Mouse (Mus musculus) left cerebral cortex, postnatal 10 days (tissue): ENCODE data around the gene Wasf2. TPM values are rescaled to one million over a fixed set of nuclear protein-coding genes. Genes with fewer than 3 reads are reported as not detected.
A peak's percentile ranks its signal among the peaks of the same experiment; 100 is the strongest.

Source experiments
- DNase-seq, 2 experiments: peaks; one replicate each; pipeline ENCODE4 v3.0.0; 2021 to 2022; ENCODE audit warnings: low spot score in 2 of 2, mixed read lengths in 1 of 2; ENCODE audit errors: extremely low spot score in 1 of 2
- intact Hi-C: fragments of 180-260 bp; cut with DNase I; formaldehyde crosslinking; loops from one replicate; pipeline ENCODE4 v1.15.1; 2025
- total RNA-seq, 2 experiments: library from RNA; stranded (reverse); gene quantifications; 2 replicates each; pipeline ENCODE4 v1.2.3; 2021

Gene Wasf2
- total RNA-seq, 2 experiments from 2014 or later, result 23.9 to 38.5 TPM

DNA sequence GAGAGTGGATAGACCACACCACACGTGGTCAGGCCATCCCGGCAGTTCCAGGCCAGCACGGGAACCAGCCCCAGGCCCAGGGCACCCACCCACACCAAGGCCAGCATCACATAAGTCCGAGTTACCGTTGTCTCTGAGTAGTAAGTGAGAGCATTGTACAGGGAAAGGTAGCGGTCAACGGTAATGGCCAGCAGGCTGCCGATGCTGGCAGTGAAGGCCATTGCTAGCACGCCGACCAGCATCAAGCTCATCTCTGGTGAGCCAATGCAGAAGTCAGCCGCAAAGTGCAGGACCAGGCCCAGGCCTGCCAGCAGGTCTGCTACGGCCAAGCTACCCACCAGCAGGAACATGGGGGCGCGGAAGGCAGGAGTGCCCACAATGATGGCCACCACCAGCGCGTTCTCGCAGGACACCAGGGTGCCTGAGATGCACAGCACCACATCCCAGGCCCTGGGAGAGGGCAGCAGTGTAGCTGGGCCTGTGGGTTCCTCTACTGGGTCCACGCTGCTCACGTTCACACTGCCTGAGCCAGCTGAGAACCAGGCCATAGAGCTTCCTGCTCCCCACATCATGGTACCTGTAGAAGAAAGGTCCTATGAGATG lies 80.6 kb downstream of the Wasf2 start:
- intact Hi-C loops, result loop anchor here (5.0 to 10.0 kb wide), 3 partner anchors 86 to 266 kb away; partner anchors contain the start of gene Ahdc1
- DNase-seq, result no peak

DNA sequence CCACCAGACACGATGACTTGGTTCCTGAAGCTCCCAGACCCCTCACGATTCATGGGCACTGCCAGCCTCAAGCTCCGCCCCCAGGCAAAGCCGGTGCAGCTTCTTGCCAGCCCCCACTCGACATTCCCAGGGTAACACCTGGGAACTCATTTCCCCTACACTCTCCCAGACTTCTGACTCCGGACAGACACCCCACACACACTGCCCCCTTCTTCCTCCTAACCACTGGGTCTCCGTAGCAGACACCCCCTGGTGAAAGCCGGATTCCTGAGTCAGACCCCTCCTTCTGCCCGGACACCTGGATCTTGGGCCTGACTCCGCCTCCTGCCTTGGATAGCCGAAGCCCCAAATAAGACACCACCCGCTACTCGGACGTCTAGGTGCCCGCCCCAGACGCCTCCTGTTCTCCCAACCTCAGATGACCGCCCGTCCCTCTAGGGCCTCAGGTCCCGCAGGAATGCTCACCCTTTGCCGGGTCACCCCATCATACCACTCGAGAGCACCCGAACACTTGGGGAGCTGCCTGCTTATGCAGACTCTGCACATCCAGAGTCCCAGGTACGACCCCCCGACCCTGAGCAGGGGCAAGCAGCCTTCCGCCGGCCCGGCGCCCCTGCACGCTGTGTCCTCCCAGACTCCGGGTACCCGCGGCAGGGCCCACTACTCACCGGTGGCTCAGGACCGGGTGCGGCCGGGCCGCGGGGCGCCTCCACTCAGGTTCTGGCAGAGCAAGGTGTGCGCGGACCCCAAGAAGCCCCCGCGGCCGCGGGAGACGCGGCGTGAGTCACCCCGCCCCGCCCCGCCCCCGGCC lies 81.7 kb downstream of the Wasf2 start, which contains the start of the genes Cd164l2 and Gpr3:
TSS of gene Cd164l2 (plus strand) at position 381 of the 811 bp plus-strand sequence.
TSS of gene Gpr3 (minus strand) at position 786 of the 811 bp plus-strand sequence.
- DNase-seq, result no peak
- intact Hi-C loops, result loop anchor here (5.0 to 10.0 kb wide), 3 partner anchors 85 to 267 kb away; partner anchors contain the start of gene Ahdc1

DNA sequence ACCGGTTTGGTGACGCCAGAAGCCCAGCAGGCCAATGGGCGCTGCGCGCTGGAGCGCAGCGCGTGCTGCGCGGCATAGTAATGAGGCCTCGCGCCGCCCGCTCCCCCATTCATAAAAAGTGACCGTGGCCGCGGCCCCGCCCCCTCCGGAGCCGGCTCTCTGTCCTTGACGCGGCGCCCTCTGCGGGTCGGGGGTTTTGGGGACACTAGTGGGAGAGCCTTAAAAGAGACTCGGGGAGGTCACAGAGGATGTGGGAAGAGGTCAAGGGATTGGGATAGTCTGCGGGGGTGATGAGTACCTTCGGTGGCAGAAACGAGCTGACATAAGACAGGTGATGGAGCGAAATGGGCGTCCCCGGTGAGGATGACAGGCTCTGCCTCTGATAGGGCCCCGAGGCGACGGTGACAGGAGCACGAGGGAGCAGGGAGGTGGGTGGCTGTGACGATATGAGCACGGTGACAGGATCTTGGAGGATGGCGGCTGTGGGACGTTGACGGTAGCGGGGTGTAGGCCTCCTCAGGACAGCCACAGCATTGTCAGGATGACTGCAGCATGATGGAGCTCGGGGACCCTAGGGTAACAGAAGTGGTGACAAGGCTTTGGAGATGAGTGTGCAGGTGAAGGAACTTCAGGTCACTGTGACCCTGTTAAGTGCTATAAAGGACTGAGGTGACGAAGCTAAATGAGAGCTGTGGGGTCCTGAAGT lies 82.4 kb downstream of the Wasf2 start:
- intact Hi-C loops, result loop anchor here (5.0 to 10.0 kb wide), 3 partner anchors 85 to 268 kb away; partner anchors contain the start of gene Ahdc1
- peak; percentile 55 to 89 for DNase-seq

DNA sequence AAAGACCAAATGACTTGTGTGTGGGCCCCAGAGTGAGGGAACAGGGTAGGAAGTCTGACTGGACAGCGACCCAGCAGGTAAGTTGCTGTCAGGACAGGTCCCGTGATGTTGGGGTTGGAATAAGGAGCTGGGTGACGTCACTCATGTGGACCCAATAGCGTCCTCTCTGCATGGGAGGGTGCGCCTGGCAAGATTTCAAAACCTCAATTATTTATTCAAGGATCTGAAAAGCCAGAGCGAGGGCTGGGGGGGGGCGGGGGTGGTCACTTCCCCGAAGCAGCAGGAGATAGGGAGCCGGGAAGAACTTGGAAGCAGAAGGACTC lies 82.9 kb downstream of the Wasf2 start:
- intact Hi-C loops, result loop anchor here (5.0 to 10.0 kb wide), 3 partner anchors 84 to 268 kb away; partner anchors contain the start of gene Ahdc1
- no peak for DNase-seq

DNA sequence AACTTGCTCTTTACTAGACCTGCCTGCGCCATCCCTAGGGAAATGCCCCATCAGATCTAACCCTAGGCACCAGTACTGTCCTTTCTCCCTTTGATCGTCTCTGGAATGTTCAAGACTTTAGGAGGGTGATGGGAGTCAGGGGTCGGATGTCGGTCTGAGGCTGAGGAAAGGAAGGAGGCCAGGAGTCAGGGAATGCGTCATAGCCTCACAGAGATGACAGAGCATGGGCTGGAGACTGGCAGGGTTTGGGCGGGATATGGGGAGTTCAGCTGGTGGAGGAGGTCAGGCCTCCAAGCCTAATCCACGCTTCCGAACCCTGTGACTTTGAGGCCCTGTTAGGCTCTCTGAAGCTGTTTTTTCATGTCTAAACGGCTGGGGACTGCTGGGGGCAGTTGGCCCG lies 83.4 kb downstream of the Wasf2 start:
- DNase-seq, result no peak
- intact Hi-C loops, result loop anchor here (5.0 to 10.0 kb wide), 3 partner anchors 84 to 269 kb away; partner anchors contain the start of gene Ahdc1

DNA sequence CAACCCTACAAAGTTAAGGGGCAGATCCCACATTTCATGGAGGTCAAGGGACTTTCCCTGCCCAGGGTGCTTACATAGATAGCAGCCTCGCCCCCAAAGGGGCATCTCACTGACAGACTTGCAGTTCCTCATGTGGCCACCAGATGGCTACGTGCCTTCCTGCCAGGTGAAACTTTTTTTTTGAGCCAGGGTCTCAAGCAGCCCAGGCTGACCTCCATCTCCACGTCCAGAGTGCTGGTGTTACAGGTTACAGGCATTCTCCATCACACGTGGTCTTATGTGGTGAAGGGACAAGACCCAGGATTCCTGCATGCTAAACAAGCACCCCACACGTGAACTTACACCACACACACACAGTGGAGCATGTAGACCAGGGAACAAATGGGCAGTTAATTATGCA lies 87.3 kb downstream of the Wasf2 start:
- intact Hi-C loops, result loop anchor here (10.0 kb wide), 1 partner anchor 273 kb away; no protein-coding TSS in a partner anchor
- DNase-seq, result peak in 1 of 2 experiments; percentile 67

DNA sequence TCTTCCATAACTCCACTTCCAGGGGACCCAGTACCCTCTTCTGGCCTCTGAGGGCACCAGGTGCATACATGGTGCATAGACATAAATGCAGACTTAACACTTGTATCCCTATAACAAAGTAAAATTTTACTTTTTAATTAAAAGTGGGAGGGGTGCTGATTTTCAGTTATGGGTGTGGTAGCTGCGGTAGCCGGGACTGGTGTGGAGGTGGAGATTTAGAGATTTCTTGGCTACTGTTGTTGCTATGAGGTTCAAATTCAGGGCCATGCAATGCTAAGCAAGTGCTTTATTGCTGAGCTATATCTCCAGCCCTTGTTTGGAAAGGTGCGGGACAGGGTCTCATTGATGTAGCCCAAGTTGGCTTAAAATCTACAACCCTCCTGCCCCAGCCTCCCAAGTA lies 88.4 kb downstream of the Wasf2 start:
- DNase-seq, result no peak
- intact Hi-C loops, result loop anchor here (10.0 kb wide), 1 partner anchor 274 kb away; no protein-coding TSS in a partner anchor

DNA sequence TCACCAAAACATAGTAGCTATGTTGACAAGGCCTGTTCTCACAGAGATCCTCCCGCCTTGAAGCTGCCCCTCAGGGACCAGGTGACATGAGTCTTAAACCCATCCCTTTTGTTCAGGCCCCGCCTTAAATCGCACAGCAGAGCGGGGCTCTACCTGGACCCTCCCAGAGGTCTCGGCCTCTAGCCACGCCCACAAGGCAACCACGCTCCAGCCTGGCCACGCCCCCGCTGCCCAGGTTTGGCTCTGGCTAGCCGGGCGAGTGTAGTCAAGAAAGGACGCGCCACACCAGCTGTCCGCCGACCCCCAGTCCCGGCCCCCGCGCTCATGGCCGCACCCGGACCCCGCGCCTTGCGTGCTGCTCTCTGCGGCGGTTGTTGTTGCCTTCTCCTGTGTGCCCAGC lies 90.4 kb downstream of the Wasf2 start:
- DNase-seq, result no peak
- intact Hi-C loops, result no loop called here

DNA sequence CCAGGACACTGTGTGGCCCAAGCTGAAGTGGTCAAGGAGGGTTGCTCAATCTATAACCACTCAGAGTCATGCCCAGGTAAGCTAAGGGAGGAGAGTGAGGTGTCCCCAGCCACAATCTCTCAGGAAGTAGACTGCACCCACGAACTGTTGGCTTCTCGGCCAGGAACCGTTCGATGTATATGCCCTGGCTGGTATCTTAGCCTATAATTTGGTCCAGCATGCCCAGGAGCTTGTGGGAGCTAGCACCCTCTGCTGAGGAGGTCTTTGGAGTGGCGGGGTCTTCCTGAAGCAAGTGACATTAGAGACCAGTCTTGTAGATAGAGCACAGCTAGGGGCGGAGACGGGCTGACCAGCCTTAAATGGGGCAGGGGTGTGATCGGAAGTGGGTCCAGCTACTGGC lies 91.4 kb downstream of the Wasf2 start:
- no peak for DNase-seq
- intact Hi-C loops, result no loop called here

DNA sequence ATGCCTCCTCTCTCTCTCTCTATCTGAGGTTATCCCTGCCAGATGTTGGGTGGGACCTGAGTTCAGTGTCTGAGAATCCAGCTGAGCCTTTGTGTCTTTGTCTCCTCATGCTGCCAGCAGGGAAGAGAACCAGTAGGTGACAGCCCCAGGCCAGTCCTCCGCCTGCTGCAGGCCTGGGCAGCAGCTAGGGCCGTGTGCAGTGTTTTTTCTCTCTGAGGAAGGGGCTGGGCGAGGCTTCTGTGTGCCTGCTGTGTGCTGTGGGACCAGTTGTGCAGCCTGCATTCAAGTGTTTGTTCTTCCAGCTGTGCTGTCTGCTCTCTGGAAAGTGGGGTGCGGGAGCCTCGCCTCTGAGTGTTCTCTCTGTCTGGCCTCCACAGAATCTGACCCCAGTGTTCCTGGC lies 93.6 kb downstream of the Wasf2 start:
- intact Hi-C loops, result no loop called here
- no peak for DNase-seq

DNA sequence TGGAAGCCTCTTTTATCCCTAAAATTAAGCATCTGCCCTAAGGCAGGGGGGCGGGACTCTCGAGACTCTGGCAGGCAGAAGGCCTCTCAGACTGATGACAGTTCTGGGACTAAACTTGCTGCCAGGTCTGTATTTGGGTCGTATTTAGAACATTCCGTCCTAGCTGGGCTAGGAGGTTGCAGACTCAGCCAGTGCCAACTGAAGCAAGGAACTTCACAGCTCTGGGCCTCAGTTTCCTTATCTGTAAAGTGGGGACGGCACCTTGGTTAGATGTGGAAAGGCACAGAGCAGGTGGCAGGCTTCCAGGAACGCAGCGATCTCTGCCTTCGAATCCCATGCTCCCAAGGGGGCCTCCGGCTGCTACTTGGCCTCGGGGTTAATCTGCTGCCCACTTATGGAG lies 95.8 kb downstream of the Wasf2 start:
- intact Hi-C loops, result no loop called here
- no peak for DNase-seq

DNA sequence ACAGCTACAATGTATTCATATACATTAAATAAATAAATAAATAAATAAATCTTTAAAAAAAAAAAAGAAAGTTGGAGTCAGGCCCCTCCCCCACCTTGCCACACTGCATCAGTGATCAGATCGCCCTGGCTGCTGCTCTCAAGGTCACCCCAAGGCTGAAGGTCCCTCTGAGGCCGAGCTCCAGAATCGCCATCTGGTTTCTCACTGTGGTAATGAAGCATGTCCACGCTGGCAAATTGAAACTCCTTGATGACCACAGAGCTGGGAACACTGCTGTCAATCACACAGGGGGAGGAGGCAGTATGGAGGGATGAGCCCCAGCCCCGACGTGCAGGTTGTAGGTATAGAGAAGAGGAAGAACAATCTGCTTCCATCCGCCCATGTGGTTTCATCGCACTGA lies 97.3 kb downstream of the Wasf2 start:
- no peak for DNase-seq
- intact Hi-C loops, result no loop called here

DNA sequence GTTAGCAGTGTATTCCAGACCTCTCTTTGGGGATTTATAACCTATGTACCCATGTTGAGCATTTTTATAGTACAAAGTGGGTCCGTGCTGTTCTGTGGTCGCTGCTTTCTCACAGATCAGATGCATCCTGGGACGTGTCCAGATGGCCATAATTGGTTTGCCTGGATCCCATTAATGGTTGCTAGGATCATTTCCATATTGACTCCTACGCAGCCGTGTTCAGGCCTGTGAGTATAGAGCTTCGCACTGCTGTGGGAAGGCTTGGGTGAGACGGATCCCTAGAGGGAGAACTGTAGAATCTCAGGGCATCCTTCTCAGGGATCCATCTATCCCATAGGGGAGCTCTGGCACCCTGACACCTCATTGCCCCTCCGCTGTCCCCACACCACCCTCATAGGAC lies 99.3 kb downstream of the Wasf2 start:
- intact Hi-C loops, result no loop called here
- DNase-seq, result no peak

DNA sequence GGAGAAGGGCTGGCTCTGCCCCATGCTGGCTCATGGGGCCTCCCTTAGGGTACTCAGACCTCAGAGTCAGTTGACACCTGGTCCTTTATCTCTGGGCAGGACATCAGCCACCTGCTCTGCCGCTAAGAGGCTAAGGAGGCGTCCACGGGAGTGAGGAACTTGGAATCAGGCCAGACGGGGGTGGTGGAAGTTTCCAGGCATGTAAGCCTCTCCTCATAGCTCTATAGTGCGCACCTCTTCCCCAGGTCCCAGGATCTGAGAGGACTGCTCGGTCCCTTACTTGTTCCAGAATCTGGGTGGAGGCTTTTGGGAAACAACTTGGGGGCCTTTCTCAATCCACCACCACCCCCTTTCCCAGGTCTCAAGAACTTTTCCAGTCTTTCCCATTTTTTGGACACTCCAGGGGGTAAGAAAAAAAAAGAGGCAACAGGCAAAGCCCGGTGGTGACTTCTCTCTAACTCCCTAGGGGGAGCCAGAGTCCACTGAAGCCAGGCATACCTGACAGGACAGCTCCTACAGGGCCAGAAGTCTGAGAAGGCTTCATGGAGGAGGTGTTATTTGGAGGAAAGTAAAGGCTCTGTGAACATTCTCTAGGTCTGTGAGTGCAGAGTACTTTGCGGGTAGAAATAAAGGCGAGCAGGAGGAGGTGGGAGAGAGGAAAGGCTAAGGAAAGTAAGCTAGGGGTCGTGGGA lies 103.1 kb downstream of the Wasf2 start:
- intact Hi-C loops, result no loop called here

DNA sequence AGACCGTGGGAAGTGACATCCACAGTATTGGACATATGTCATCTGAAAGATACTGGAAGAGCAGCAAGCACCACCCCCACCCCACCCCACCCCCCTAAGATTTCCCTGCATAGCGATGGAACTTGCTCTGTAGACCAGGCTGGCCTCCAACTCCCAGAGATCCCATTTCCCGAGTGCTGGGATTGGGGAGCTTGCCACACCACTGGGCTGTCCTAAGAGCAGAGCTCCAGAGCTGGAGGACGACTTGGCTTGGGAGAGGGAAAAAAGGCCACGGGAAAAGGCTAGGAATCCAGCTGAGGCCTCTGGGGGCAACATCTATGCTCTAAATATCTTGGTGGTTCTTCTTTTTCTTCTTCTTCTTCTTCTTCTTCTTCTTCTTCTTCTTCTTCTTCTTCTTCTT lies 104.5 kb downstream of the Wasf2 start:
- intact Hi-C loops, result no loop called here
- no peak for DNase-seq

More for the DNA sequence above, 103.1 kb downstream of the Wasf2 start:
- no peak for DNase-seq

DNA sequence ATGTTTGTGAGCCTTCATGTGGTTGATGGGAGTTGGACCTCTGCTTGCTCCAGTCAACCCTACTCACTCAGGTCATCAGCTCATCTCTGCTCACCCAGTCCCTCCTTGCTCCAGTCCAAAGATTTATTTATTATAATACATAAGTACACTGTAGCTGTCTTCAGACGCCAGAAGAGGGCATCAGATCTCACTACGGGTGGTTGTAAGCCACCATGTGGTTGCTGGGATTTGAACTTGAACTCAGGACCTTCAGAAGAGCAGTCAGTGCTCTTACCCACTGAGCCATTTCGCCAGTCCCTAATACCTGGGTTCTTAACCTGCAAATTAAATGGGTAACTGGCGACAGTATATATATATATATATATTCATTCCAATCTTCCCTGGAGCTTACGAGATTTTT lies 105.1 kb downstream of the Wasf2 start:
- intact Hi-C loops, result no loop called here
- DNase-seq, result no peak

DNA sequence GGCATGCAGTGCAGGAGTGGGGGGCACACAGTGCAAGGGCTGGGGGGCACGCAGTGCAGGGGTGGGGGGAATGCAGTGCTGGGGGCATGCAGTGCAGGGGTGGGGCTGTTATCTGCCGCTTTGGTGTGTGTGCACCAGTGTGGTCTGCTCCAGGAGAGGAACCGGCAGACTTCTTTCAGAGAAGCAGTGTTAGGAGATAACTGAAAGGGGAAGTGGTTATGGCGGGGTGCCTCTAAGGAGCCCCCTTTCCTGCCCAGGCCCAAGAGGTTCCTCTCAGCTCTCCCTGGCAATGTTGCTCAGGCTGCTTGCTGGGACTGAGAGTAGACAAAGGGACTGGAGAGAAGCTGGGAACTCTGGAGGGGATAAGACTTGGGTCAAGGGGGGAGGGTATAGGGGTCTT lies 107.6 kb downstream of the Wasf2 start:
- intact Hi-C loops, result no loop called here
- DNase-seq, result no peak

DNA sequence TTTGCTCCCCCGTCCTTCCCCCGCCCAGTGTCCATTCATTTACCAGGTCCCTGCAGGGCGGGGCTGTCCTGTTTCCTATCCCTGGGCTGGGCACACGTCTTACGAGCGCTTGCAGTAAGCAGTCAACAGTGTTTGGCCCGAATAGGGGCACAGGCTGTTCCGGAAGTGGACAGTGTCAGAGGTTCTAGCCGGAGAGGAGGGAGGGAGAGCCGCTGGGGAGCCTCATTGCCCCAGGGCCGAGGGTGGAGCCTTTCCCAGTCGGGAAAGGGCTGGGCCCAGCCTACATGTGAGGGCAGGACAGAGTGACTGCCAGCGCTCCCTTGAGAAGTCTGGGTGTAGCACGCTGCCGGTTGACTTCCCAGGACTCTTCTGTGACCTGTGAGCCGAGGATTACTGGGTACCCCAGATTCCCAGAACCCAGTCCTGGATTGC lies 110.2 kb downstream of the Wasf2 start, which contains the start of gene Map3k6:
TSS of gene Map3k6 (plus strand) at position 329 of the 432 bp plus-strand sequence.
- DNase-seq, result peak in 1 of 2 experiments; percentile 82
- intact Hi-C loops, result no loop called here
